Mouse (Mus musculus): ENCODE data around the gene Ankrd55.

DNA sequence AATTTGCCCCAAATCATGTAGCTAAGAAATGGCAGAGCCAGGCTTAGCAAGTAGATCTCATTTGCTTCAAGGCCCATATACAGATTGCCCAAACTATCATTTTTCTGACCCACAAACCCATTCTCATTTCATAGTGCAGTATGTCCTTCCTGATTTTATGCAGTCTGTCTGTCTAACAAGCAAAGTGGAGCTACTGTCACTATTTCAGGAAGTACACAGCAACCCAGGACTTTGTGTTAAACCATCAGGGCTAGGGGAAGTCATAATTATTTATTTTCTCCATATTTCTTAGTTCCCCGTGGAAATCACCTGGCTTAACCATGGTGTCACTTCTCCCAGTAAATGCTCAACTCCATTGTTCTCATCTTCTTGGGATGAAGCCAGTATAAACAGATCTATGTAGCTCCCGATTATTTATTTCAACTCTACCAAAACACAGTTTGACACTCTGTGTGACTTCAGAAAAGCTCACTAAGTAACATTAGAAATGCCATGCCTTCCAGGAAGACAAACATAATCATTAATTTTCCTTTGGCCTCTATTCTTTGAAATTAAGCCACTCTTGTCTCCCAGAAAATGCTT, 98.3 kb downstream of the Ankrd55 start:
- TF ChIP-seq GATA1 (IDR thresholded peaks at IDR 0.05; ENCODE audit: low read length) (no peak), TAL1 (IDR thresholded peaks at IDR 0.05; ENCODE audit: low read length) (no peak)

Measured in erythroblast, embryonic 14.5 days (primary cell).